Mouse (Mus musculus) kidney, adult 2 months (tissue): ENCODE measurements at regions not wholly inside any gene's neighbourhood (a gene's known extent, or its start where the extent isn't known, plus 50 kb on each side); places are given as distances from the start of the nearest gene placed in this dataset.
"Not testable (repeated sequence)": the region's sequence is repeated elsewhere in the genome, so short reads cannot be mapped to it uniquely, and the experiment has no call there.

ENCODE experiments used
- CTCF ChIP-seq: fragments of 200-500 bp; conservative IDR thresholded peaks from 2 replicates; pipeline ENCODE4 v1.5.1; 2011; ENCODE audit warnings: low read depth, mild to moderate bottlenecking, control low read depth, low read length, moderate library complexity, mixed read lengths; ENCODE audit not compliant: insufficient read depth, insufficient read length
- POLR2A ChIP-seq: fragments of 200-500 bp; IDR thresholded peaks from one replicate; pipeline ENCODE4 v1.6.1; 2011; ENCODE audit warnings: low read depth, low read length, control low read depth

- not testable (repeated sequence) for TF ChIP-seq CTCF, POLR2A
These were observed 1168.8 kb upstream of the Tacstd2 start for GRCm38 (mm10) chr6:68704291-68704800.
